Mouse (Mus musculus): ENCODE results near the gene Frzb. TPM values are rescaled to one million over a fixed set of nuclear protein-coding genes. Genes with fewer than 3 reads are reported as not detected.

Gene Frzb
- polyA plus RNA-seq, 1 experiment = 0.62 TPM

DNA sequence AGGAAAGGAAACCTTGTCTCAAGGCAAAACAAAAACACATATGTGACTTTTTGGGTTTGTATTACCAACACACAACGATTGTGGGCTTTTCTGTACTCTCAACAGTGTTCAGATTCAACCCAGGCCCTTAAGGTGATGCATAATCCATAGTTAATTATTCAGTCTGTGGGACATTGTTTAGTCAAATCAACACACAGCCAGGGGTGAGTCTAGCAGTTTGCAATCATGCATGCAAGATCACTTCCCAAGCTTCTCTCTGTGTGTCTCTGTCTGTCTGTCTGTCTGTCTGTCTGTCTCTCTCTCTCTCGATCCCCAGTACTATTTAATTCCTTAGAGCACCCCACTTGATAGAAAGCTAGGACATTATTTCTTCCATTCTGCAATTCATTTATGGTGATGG is 10.0 kb downstream of the Frzb start:
- H3K4me3 ChIP-seq (replicated peaks; ENCODE audit: control insufficient read depth, low read depth, low read length) = no peak overlapping the region
- H3K27ac ChIP-seq (ENCODE audit: control insufficient read depth, insufficient read depth, low read depth, low read length, poor library complexity) = no peak overlapping the region
- TF ChIP-seq POLR2A (IDR thresholded peaks at IDR 0.05; ENCODE audit: borderline replicate concordance, control insufficient read depth, low read depth, low read length) (no peak), CTCF (IDR thresholded peaks at IDR 0.05; ENCODE audit: control insufficient read depth, insufficient read depth, low read length) (no peak)
- 65% methylated on average over 2 of the region's 2 CpGs for WGBS
- H3K4me1 ChIP-seq (ENCODE audit: control insufficient read depth, insufficient read depth, low read length) = no peaks in the 10 kb centered on the region

GRCm38 (mm10) chr2:80434783-80435572 is 12.4 kb downstream of the Frzb start:
- Histone ChIP-seq H3K4me1 (ENCODE audit: control insufficient read depth, insufficient read depth, low read length) (no peaks in the 10 kb centered on the region), H3K27ac (ENCODE audit: control insufficient read depth, insufficient read depth, low read depth, low read length, poor library complexity) (no peak overlapping the region), H3K4me3 (replicated peaks; ENCODE audit: control insufficient read depth, low read depth, low read length) (no peak overlapping the region)
- TF ChIP-seq CTCF (IDR thresholded peaks at IDR 0.05; ENCODE audit: control insufficient read depth, insufficient read depth, low read length) = no peak
- TF ChIP-seq POLR2A (IDR thresholded peaks at IDR 0.05; ENCODE audit: borderline replicate concordance, control insufficient read depth, low read depth, low read length) = no peak
- WGBS = 63% methylated on average over 11 of the region's 11 CpGs

- H3K4me1 ChIP-seq (ENCODE audit: control insufficient read depth, insufficient read depth, low read length) = no peaks in the 10 kb centered on the region
- H3K4me3 ChIP-seq (replicated peaks; ENCODE audit: control insufficient read depth, low read depth, low read length) = no peak overlapping the region
- no peak overlapping the region for H3K27ac ChIP-seq (ENCODE audit: control insufficient read depth, insufficient read depth, low read depth, low read length, poor library complexity)
- WGBS = 52% methylated on average over 6 of the region's 6 CpGs
- TF ChIP-seq CTCF (IDR thresholded peaks at IDR 0.05; ENCODE audit: control insufficient read depth, insufficient read depth, low read length) = no peak
- TF ChIP-seq POLR2A (IDR thresholded peaks at IDR 0.05; ENCODE audit: borderline replicate concordance, control insufficient read depth, low read depth, low read length) = no peak
Observed at GRCm38 (mm10) chr2:80433254-80433876, 14.1 kb downstream of the Frzb start.

DNA sequence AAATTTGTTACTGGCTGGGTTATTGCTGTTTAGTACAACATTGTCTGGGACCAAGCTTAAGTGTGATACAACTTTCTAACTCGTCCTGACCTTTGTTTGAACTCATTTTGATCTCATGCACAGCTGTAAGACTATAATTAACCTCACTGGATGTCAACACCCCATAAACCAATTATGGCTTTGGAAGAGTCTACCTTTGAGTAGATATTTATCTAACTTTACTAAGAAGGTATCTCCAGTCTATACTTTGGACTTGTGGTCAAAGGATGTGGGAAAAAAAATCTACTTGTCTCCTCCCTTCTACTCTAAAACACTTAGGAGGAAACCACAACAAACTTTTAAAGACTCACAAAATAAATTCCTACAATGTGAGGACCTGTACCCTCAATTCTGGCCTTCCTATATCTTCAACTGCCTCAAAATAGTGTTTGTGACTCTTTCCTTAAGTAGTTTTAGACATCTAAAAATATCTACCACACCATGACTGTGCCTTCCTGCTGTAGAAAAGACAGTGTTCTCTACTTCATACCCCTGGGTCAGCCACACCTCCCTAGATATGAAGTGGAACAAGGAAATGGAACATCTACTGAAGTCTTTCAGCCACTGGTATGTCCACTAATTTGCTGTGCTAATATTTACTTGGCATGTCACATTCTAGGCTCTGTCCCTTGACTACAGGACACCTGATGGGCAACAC is 16.9 kb downstream of the Frzb start:
- 34% methylated on average over 1 of the region's 1 CpGs for WGBS
- TF ChIP-seq POLR2A (IDR thresholded peaks at IDR 0.05; ENCODE audit: borderline replicate concordance, control insufficient read depth, low read depth, low read length) = no peak
- no peak for TF ChIP-seq CTCF (IDR thresholded peaks at IDR 0.05; ENCODE audit: control insufficient read depth, insufficient read depth, low read length)
- Histone ChIP-seq H3K4me1 (ENCODE audit: control insufficient read depth, insufficient read depth, low read length) (no peaks in the 10 kb centered on the region), H3K4me3 (replicated peaks; ENCODE audit: control insufficient read depth, low read depth, low read length) (no peak overlapping the region), H3K27ac (ENCODE audit: control insufficient read depth, insufficient read depth, low read depth, low read length, poor library complexity) (no peak overlapping the region)

DNA sequence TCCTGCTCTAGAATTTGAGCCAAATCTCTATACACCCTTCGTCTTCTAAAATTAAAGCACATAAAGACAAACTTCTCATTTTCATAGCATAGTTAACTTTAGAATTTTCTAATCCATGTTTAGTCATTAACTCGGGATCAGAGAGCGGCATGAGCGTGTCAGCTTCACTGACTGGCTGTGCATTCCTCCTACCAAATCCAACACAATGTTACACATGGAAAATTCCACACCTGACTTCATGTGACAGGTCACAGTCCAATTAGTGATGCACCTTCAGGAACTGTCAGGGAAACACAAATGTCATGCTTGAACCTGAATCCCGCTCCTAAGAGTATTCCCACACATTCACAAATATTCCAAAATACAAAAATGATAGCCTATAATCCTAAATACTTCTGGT is 24.3 kb downstream of the Frzb start:
- TF ChIP-seq CTCF (IDR thresholded peaks at IDR 0.05; ENCODE audit: control insufficient read depth, insufficient read depth, low read length) (no peak), POLR2A (IDR thresholded peaks at IDR 0.05; ENCODE audit: borderline replicate concordance, control insufficient read depth, low read depth, low read length) (no peak)
- WGBS = 85% methylated on average over 5 of the region's 5 CpGs
- H3K4me1 ChIP-seq (ENCODE audit: control insufficient read depth, insufficient read depth, low read length) = no peaks in the 10 kb centered on the region
- no peak overlapping the region for H3K4me3 ChIP-seq (replicated peaks; ENCODE audit: control insufficient read depth, low read depth, low read length)
- H3K27ac ChIP-seq (ENCODE audit: control insufficient read depth, insufficient read depth, low read depth, low read length, poor library complexity) = no peak overlapping the region

GRCm38 (mm10) chr2:80421990-80422389 is 25.4 kb downstream of the Frzb start:
- H3K4me3 ChIP-seq (replicated peaks; ENCODE audit: control insufficient read depth, low read depth, low read length) = no peak overlapping the region
- TF ChIP-seq POLR2A (IDR thresholded peaks at IDR 0.05; ENCODE audit: borderline replicate concordance, control insufficient read depth, low read depth, low read length) (no peak), CTCF (IDR thresholded peaks at IDR 0.05; ENCODE audit: control insufficient read depth, insufficient read depth, low read length) (no peak)
- H3K27ac ChIP-seq (ENCODE audit: control insufficient read depth, insufficient read depth, low read depth, low read length, poor library complexity) = no peak overlapping the region
- WGBS = 21% methylated on average over 1 of the region's 1 CpGs
- no peaks in the 10 kb centered on the region for H3K4me1 ChIP-seq (ENCODE audit: control insufficient read depth, insufficient read depth, low read length)

DNA sequence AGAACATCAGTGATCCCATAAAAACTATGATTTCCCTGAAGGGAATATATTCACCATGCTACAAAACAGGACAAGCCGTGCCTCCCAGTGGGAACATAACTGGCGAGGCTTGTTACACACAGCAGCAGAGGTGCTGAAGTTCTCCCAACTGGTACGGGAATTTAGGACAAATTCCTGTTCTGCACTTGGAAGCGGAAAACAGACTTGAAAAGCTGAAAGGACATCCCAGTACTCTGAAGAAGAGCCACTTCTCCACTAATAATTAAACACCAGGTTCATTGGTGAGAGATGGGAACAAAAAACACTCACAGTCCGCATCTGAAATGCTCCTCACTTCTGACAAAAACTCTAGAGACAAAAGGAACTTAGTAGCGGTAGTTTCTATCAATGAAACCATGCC is 31.1 kb downstream of the Frzb start:
- TF ChIP-seq CTCF (IDR thresholded peaks at IDR 0.05; ENCODE audit: control insufficient read depth, insufficient read depth, low read length) = no peak
- no peak for TF ChIP-seq POLR2A (IDR thresholded peaks at IDR 0.05; ENCODE audit: borderline replicate concordance, control insufficient read depth, low read depth, low read length)
- 83% methylated on average over 6 of the region's 6 CpGs for WGBS
- no peak overlapping the region for H3K4me3 ChIP-seq (replicated peaks; ENCODE audit: control insufficient read depth, low read depth, low read length)
- no peak overlapping the region for H3K27ac ChIP-seq (ENCODE audit: control insufficient read depth, insufficient read depth, low read depth, low read length, poor library complexity)
- H3K4me1 ChIP-seq (ENCODE audit: control insufficient read depth, insufficient read depth, low read length) = no peaks in the 10 kb centered on the region

GRCm38 (mm10) chr2:80414387-80414786 is 33.0 kb downstream of the Frzb start:
- Histone ChIP-seq H3K27ac (ENCODE audit: control insufficient read depth, insufficient read depth, low read depth, low read length, poor library complexity) (no peak overlapping the region), H3K4me1 (ENCODE audit: control insufficient read depth, insufficient read depth, low read length) (no peaks in the 10 kb centered on the region), H3K4me3 (replicated peaks; ENCODE audit: control insufficient read depth, low read depth, low read length) (no peak overlapping the region)
- no peak for TF ChIP-seq CTCF (IDR thresholded peaks at IDR 0.05; ENCODE audit: control insufficient read depth, insufficient read depth, low read length)
- TF ChIP-seq POLR2A (IDR thresholded peaks at IDR 0.05; ENCODE audit: borderline replicate concordance, control insufficient read depth, low read depth, low read length) = no peak
- 76% methylated on average over 3 of the region's 3 CpGs for WGBS

Measured in bone marrow, adult 2 months (tissue).